Mouse (Mus musculus) hindbrain, postnatal 0 days (tissue): ENCODE measurements around the gene Insrr. TPM values are rescaled to one million over a fixed set of nuclear protein-coding genes. Genes with fewer than 3 reads are reported as not detected.
A peak's percentile ranks its signal among the peaks of the same experiment; 100 is the strongest.

Experiments
- ATAC-seq: fragments of 200-750 bp; cut with Nextera tagmentation; 2 replicates; pipeline ENCODE4 v1.8.0; 2017; ENCODE audit warnings: mild to moderate bottlenecking, moderate TSS enrichment, moderate library complexity
- DNase-seq: peaks from one replicate; pipeline ENCODE4 v3.0.0-alpha.2; 2015; ENCODE audit warnings: low spot score
- H3K27ac ChIP-seq: fragments of 300-500 bp; sonication (generic); 2 replicates; pipeline ENCODE4 v1.5.1; 2014; ENCODE audit warnings: mild to moderate bottlenecking
- H3K27me3 ChIP-seq: fragments of 300-500 bp; sonication (generic); 2 replicates; pipeline ENCODE4 v1.6.1; 2014; ENCODE audit warnings: low read length, mixed read lengths; ENCODE audit not compliant: insufficient read depth
- H3K36me3 ChIP-seq: fragments of 300-500 bp; sonication (generic); 2 replicates; pipeline ENCODE4 v1.6.1; 2014; ENCODE audit warnings: low read length, mixed read lengths; ENCODE audit not compliant: insufficient read depth
- H3K4me1 ChIP-seq: fragments of 300-500 bp; sonication (generic); 2 replicates; pipeline ENCODE4 v1.6.1; 2014; ENCODE audit warnings: antibody characterized with exemption, low read length, mixed read lengths; ENCODE audit not compliant: insufficient read depth
- H3K4me2 ChIP-seq: fragments of 300-500 bp; sonication (generic); 2 replicates; pipeline ENCODE4 v1.6.1; 2014; ENCODE audit warnings: low read depth, mild to moderate bottlenecking, low read length, moderate library complexity, mixed read lengths
- H3K4me3 ChIP-seq: fragments of 300-500 bp; sonication (generic); 2 replicates; pipeline ENCODE4 v1.5.1; 2014; ENCODE audit warnings: low read length
- H3K9ac ChIP-seq: fragments of 300-500 bp; sonication (generic); replicated peaks from 2 replicates; pipeline ENCODE4 v1.6.1; 2014; ENCODE audit warnings: mild to moderate bottlenecking, low read length, moderate library complexity, mixed read lengths
- H3K9me3 ChIP-seq: fragments of 300-500 bp; sonication (generic); 2 replicates; pipeline ENCODE4 v1.6.1; 2016; ENCODE audit warnings: low read length, mixed read lengths
- CTCF ChIP-seq: IDR thresholded peaks from 2 replicates; pipeline ENCODE4 v1.5.1; 2016; ENCODE audit warnings: antibody characterized with exemption, control low read depth, low read depth
- WGBS: fragments of 180-500 bp; shearing (Covaris S2); extraction: QIAGEN DNeasy Blood & Tissue Kit; methylation state at CpG from one replicate; pipeline ENCODE4 v1.1.7; 2014; 5-methylcytosine and 5-hydroxymethylcytosine counted together
- polyA plus RNA-seq: library from polyadenylated mRNA; unstranded; fragments of >200 nt; fragmentation: Nextera tagmentation; extraction: Ambion mirVana; gene quantifications from 2 replicates; pipeline ENCODE4 v1.2.1, GENCODE M21; 2015
- total RNA-seq: library from RNA; depleted of rRNA; stranded (reverse); fragments of >200 nt; gene quantifications from 2 replicates; pipeline ENCODE4 v1.2.3, GENCODE M21; 2014

Gene Insrr
- total and polyA plus RNA-seq, 2 experiments from 2014 or later: 0.44 to 0.78 TPM

DNA sequence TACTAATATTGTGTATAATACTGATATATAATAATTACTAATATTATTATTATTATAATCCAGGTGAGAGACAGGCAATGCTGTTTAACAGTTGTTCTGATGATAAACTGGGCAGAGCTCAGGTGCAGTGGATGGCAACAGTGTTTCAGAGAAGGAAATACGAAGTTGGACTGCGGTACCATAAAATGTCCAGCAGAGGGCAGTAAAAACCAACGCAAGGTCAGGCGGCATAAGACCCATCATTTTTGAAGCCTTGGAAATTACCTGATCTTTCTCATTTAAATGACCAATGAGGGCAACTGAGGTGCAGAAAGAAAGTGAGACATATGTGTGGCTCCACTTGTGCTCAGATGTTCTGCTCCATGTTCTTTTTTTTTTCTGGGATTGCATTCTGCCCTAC is 26.5 kb upstream of the Insrr start:
- Histone ChIP-seq H3K27me3 (peaks cover 4% of the 10 kb centered on the region; the same call in 1 of the 2 replicates), H3K4me2 (no peak overlapping the region), H3K9ac (no peak overlapping the region), H3K27ac (no peak overlapping the region), H3K4me1 (no peaks in the 10 kb centered on the region), H3K9me3 (no peaks in the 10 kb centered on the region), H3K36me3 (no peaks in the 10 kb centered on the region), H3K4me3 (no peak overlapping the region)
- peak; percentile 92 for TF ChIP-seq CTCF
- DNase-seq (peak; percentile 82), ATAC-seq (no peak)
- 0% methylated on average over 4 of the region's 4 CpGs for WGBS

DNA sequence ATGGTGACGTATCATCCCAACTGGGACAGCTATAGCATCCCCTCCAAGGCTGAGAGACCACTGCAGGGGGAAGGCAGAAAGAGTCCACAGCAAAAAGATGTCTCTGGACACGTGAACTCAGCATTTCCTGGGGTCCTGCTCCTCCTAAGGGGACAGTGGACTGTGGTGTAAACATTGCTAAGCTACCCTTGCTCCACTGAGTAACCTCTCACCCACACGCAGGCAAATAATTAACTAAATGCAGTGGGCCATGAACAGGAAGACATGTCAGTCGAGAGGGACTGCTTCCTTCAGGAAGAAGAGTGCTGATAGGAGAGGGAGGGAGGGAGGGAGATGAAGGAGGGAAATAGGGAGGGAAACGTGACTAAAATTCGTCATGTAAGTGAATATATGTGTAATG is 25.7 kb upstream of the Insrr start:
- DNase-seq (no peak), ATAC-seq (no peak)
- Histone ChIP-seq H3K9me3 (no peaks in the 10 kb centered on the region), H3K4me3 (no peak overlapping the region), H3K9ac (no peak overlapping the region), H3K27me3 (peaks cover 4% of the 10 kb centered on the region; the same call in 1 of the 2 replicates), H3K4me2 (no peak overlapping the region), H3K4me1 (no peaks in the 10 kb centered on the region), H3K27ac (no peak overlapping the region), H3K36me3 (no peaks in the 10 kb centered on the region)
- no peak for TF ChIP-seq CTCF
- WGBS: 50% methylated on average over 6 of the region's 6 CpGs

DNA sequence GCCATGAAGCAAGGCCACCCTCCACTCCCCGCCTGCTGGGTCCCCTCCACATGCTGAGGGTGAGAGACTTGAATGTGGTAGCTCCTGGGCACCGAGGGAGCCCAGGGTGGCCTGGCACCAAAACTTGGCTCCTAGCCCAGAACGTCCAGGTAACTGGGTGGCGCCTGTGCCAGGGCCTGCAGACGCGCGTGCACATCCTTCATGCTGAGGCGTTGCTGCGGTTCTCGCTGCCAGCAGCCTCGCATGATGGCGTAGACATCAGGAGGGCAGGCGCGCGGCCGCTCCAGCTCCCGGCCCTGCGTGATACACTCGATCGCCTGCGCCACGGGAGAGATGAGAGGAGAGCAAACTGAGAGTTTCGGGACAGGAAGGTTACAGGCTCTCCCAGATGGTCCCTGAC is 18.5 kb upstream of the Insrr start:
- WGBS: 32% methylated on average over 23 of the region's 23 CpGs
- Histone ChIP-seq H3K27ac (no peak overlapping the region), H3K9me3 (no peaks in the 10 kb centered on the region), H3K27me3 (no peaks in the 10 kb centered on the region), H3K4me3 (no peak overlapping the region), H3K4me1 (0 out of 2 replicates have a peak, but pooled peaks cover 5% of the 10 kb centered on the region), H3K36me3 (no peaks in the 10 kb centered on the region), H3K4me2 (peak overlapping the region; percentile 38), H3K9ac (peak overlapping the region; percentile 7; the same call in 1 of the 2 replicates)
- peak; percentile 21; the same call in 1 of the 2 replicates for ATAC-seq
- TF ChIP-seq CTCF: no peak
- DNase-seq: peak; percentile 33

DNA sequence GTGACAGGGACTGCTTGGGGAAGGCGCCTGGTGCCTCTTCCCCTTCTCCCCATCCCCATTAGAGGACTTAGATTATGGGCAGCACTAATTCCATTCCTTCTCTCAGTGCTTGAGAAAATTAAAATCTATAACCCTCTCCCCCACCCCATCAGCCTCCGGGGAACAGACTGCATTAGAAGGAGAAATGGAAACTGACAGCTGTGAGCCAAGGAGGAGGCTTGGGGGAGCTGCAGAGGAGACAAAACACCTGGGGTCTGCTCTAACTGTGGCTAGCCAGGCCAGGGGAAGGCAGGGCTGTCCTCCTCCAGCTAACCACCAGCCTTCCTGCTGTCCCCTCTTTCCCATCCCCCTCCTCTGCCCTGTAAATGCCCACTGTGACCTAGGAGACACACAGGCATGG is 17.7 kb upstream of the Insrr start:
- H3K27ac ChIP-seq: no peak overlapping the region
- 0 out of 2 replicates have a peak, but pooled peaks cover 5% of the 10 kb centered on the region for H3K4me1 ChIP-seq
- no peak overlapping the region for H3K9ac ChIP-seq
- 46% methylated on average over 2 of the region's 2 CpGs for WGBS
- no peak overlapping the region for H3K4me2 ChIP-seq
- ATAC-seq: 0 out of 2 replicates have a peak, but pooled peaks have one; percentile 27
- H3K27me3 ChIP-seq: no peaks in the 10 kb centered on the region
- no peak overlapping the region for H3K4me3 ChIP-seq
- H3K9me3 ChIP-seq: no peaks in the 10 kb centered on the region
- no peak for TF ChIP-seq CTCF
- no peak for DNase-seq
- no peaks in the 10 kb centered on the region for H3K36me3 ChIP-seq

DNA sequence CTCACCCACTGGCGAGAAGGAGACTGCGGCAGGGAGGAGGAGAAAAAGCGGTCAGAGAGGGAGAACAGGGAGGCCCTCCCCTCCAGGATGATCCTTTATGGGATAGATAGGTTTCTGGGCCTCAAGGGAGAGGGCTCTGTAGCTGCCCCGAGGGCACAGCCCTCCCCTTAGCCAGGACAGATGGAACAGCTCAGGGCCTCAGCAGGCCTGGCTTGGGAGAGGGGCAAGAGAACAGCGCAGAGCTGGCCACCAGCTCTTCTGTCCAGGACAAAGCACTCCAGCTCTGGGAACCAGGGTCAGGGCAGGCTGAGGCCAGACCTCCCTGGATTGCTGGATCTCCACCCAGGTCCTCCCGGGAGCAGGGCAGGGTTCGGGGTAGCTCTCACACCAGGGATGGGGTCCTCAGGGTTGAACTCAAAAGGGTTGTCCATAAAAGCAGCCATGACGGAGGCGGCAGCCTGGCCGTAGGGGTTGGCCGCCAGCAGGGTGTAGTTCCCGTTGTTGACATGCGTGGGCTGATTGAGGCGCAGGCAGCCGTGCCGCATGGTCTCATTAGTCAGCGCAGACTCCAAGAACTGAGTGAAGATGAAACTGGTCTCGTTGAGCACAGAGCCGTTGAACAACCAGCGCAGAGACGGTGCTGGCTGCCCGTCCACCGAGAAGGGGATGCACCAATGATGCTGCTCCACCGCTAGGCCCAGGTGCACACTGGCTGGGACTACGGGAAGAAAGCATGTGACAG is 13.3 kb upstream of the Insrr start:
- Histone ChIP-seq H3K27me3 (no peaks in the 10 kb centered on the region), H3K9me3 (no peaks in the 10 kb centered on the region), H3K4me1 (0 out of 2 replicates have a peak, but pooled peaks cover 5% of the 10 kb centered on the region), H3K27ac (no peak overlapping the region), H3K4me2 (no peak overlapping the region), H3K4me3 (no peak overlapping the region), H3K9ac (no peak overlapping the region), H3K36me3 (no peaks in the 10 kb centered on the region)
- no peak for DNase-seq
- TF ChIP-seq CTCF: no peak
- 77% methylated on average over 25 of the region's 25 CpGs for WGBS
- ATAC-seq: no peak

DNA sequence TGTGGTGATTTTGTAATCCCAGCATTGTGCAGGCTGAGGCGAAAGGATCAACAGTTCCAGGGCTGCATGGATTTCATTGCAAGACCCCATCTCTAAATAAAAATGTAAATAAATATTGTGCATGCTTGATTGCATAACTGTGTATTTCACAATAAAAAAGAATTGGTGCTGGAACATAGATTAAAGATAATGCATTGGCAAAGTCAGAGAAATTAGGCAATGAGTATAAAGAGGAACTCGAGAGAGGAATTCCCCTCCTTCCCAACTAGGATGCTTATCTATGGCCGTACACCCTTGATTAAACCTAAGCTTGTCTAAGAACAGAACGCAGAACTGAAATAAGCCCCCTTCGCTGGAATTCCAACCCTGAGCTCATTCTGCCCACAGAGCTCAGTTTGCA is 11.6 kb upstream of the Insrr start:
- Histone ChIP-seq H3K4me2 (no peak overlapping the region), H3K27me3 (no peaks in the 10 kb centered on the region), H3K27ac (no peak overlapping the region), H3K4me3 (no peak overlapping the region), H3K36me3 (no peaks in the 10 kb centered on the region), H3K9me3 (no peaks in the 10 kb centered on the region), H3K4me1 (no peaks in the 10 kb centered on the region), H3K9ac (no peak overlapping the region)
- TF ChIP-seq CTCF: no peak
- 84% methylated on average over 5 of the region's 5 CpGs for WGBS
- DNase-seq (no peak), ATAC-seq (no peak)

DNA sequence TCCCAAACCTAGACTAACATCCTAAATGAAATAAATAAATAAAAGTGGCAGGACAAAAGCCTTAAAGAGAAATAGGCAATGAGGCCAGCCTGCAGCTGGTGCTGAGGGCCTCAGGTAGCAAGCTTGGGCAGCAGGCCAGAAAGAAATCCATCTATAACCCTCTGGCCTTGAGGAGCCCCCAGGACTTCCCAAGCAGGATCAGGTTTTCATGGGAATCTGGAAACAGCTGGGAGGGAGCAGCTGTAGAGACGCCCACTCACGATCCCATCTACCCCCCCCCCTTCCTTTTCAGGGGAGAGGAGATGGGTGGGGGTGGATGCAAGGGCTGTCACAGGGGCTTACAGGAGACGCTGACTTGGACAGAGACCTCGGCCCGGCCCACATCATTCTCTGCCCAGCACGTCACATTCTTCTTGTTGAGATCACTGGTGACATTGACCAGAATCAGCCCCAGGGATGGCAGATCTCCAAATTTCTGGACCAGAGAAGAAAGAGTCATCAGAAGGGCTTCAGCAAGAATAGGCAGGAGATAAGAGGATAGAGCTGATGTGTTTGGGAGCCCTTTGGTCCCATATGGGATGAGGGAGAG is 11.0 kb upstream of the Insrr start:
- H3K27me3 ChIP-seq: no peaks in the 10 kb centered on the region
- no peak overlapping the region for H3K4me2 ChIP-seq
- WGBS: 51% methylated on average over 6 of the region's 6 CpGs
- no peaks in the 10 kb centered on the region for H3K36me3 ChIP-seq
- H3K9me3 ChIP-seq: no peaks in the 10 kb centered on the region
- H3K4me3 ChIP-seq: no peak overlapping the region
- DNase-seq (no peak), ATAC-seq (no peak)
- H3K27ac ChIP-seq: no peak overlapping the region
- H3K9ac ChIP-seq: no peak overlapping the region
- no peaks in the 10 kb centered on the region for H3K4me1 ChIP-seq
- no peak for TF ChIP-seq CTCF
